Mouse (Mus musculus): ENCODE results near the gene Atg16l1. TPM values are rescaled to one million over a fixed set of nuclear protein-coding genes. Genes with fewer than 3 reads are reported as not detected.
"Not testable (repeated sequence)": the region's sequence is repeated elsewhere in the genome, so short reads cannot be mapped to it uniquely, and the experiment has no call there.

The Atg16l1 gene
- polyA plus RNA-seq, 1 experiment from 2014 or later = 57.6 TPM

- Histone ChIP-seq H3K9ac (replicated peaks) (no peak overlapping the region), H3K4me3 (replicated peaks) (no peak overlapping the region), H3K27me3 (no peaks in the 10 kb centered on the region), H3K36me3 (no peaks in the 10 kb centered on the region), H3K27ac (no peak overlapping the region), H3K9me3 (no peaks in the 10 kb centered on the region), H3K4me1 (replicated peaks) (no peaks in the 10 kb centered on the region), H3K4me2 (replicated peaks) (no peak overlapping the region)
- 85% methylated on average over 7 of the region's 7 CpGs for WGBS
- no peak for ATAC-seq
Observed at GRCm38 (mm10) chr1:87813681-87814080, 58.0 kb downstream of the Atg16l1 start.

- H3K4me3 ChIP-seq (replicated peaks) = no peak overlapping the region
- H3K27ac ChIP-seq = no peak overlapping the region
- no peaks in the 10 kb centered on the region for H3K27me3 ChIP-seq
- H3K36me3 ChIP-seq = no peaks in the 10 kb centered on the region
- WGBS = 89% methylated on average over 10 of the region's 10 CpGs
- H3K9ac ChIP-seq (replicated peaks) = no peak overlapping the region
- H3K4me2 ChIP-seq (replicated peaks) = no peak overlapping the region
- no peaks in the 10 kb centered on the region for H3K9me3 ChIP-seq
- 0 out of 2 replicates have a peak, but pooled peaks cover 1% of the 10 kb centered on the region for H3K4me1 ChIP-seq (replicated peaks)
- ATAC-seq = no peak
Observed at GRCm38 (mm10) chr1:87824420-87824995, 68.8 kb downstream of the Atg16l1 start.

GRCm38 (mm10) chr1:87825281-87825680 lies 69.6 kb downstream of the Atg16l1 start:
- no peak overlapping the region for H3K4me2 ChIP-seq (replicated peaks)
- H3K9ac ChIP-seq (replicated peaks) = no peak overlapping the region
- H3K9me3 ChIP-seq = no peaks in the 10 kb centered on the region
- no peak overlapping the region for H3K27ac ChIP-seq
- no peaks in the 10 kb centered on the region for H3K36me3 ChIP-seq
- no peak overlapping the region for H3K4me3 ChIP-seq (replicated peaks)
- ATAC-seq = no peak
- WGBS = 86% methylated on average over 5 of the region's 5 CpGs
- 0 out of 2 replicates have a peak, but pooled peaks cover 4% of the 10 kb centered on the region for H3K4me1 ChIP-seq (replicated peaks)
- no peaks in the 10 kb centered on the region for H3K27me3 ChIP-seq

GRCm38 (mm10) chr1:87825991-87826390 lies 70.3 kb downstream of the Atg16l1 start:
- no peak for ATAC-seq

GRCm38 (mm10) chr1:87826474-87826873 lies 70.8 kb downstream of the Atg16l1 start:
- H3K4me3 ChIP-seq (replicated peaks) = no peak overlapping the region
- no peaks in the 10 kb centered on the region for H3K27me3 ChIP-seq
- ATAC-seq = no peak
- H3K4me2 ChIP-seq (replicated peaks) = no peak overlapping the region
- H3K4me1 ChIP-seq (replicated peaks) = 0 out of 2 replicates have a peak, but pooled peaks cover 4% of the 10 kb centered on the region
- no peak overlapping the region for H3K9ac ChIP-seq (replicated peaks)
- no peak overlapping the region for H3K27ac ChIP-seq
- no peaks in the 10 kb centered on the region for H3K36me3 ChIP-seq
- no peaks in the 10 kb centered on the region for H3K9me3 ChIP-seq
- 78% methylated on average over 2 of the region's 2 CpGs for WGBS

More at GRCm38 (mm10) chr1:87825991-87826390, 70.3 kb downstream of the Atg16l1 start:
- H3K9me3 ChIP-seq = no peaks in the 10 kb centered on the region
- no peaks in the 10 kb centered on the region for H3K36me3 ChIP-seq
- H3K4me2 ChIP-seq (replicated peaks) = no peak overlapping the region
- H3K4me3 ChIP-seq (replicated peaks) = no peak overlapping the region
- H3K27me3 ChIP-seq = no peaks in the 10 kb centered on the region
- 0 out of 2 replicates have a peak, but pooled peaks cover 4% of the 10 kb centered on the region for H3K4me1 ChIP-seq (replicated peaks)
- H3K27ac ChIP-seq = no peak overlapping the region
- no peak overlapping the region for H3K9ac ChIP-seq (replicated peaks)
- WGBS = 87% methylated on average over 6 of the region's 6 CpGs

GRCm38 (mm10) chr1:87827476-87827875 lies 71.8 kb downstream of the Atg16l1 start:
- ATAC-seq; H3K27me3 ChIP-seq; H3K27ac ChIP-seq; H3K36me3 ChIP-seq; H3K4me1 ChIP-seq (replicated peaks); H3K9ac ChIP-seq (replicated peaks); H3K4me2 ChIP-seq (replicated peaks); H3K9me3 ChIP-seq; H3K4me3 ChIP-seq (replicated peaks): not testable (repeated sequence)
- 89% methylated on average over 1 of the region's 1 CpGs for WGBS

- H3K27me3 ChIP-seq = no peaks in the 10 kb centered on the region
- no peak overlapping the region for H3K27ac ChIP-seq
- H3K9ac ChIP-seq (replicated peaks) = no peak overlapping the region
- 82% methylated on average over 9 of the region's 9 CpGs for WGBS
- 0 out of 2 replicates have a peak, but pooled peaks cover 4% of the 10 kb centered on the region for H3K4me1 ChIP-seq (replicated peaks)
- H3K9me3 ChIP-seq = no peaks in the 10 kb centered on the region
- no peaks in the 10 kb centered on the region for H3K36me3 ChIP-seq
- no peak overlapping the region for H3K4me2 ChIP-seq (replicated peaks)
- no peak for ATAC-seq
- no peak overlapping the region for H3K4me3 ChIP-seq (replicated peaks)
Observed at GRCm38 (mm10) chr1:87828185-87828584, 72.5 kb downstream of the Atg16l1 start.

GRCm38 (mm10) chr1:87828926-87829580 lies 73.4 kb downstream of the Atg16l1 start:
- no peaks in the 10 kb centered on the region for H3K27me3 ChIP-seq
- H3K4me3 ChIP-seq (replicated peaks) = no peak overlapping the region
- H3K9ac ChIP-seq (replicated peaks) = no peak overlapping the region
- no peaks in the 10 kb centered on the region for H3K9me3 ChIP-seq
- H3K4me2 ChIP-seq (replicated peaks) = no peak overlapping the region
- no peak for ATAC-seq
- no peak overlapping the region for H3K27ac ChIP-seq
- H3K36me3 ChIP-seq = no peaks in the 10 kb centered on the region
- 40% methylated on average over 7 of the region's 7 CpGs for WGBS
- 0 out of 2 replicates have a peak, but pooled peaks cover 4% of the 10 kb centered on the region for H3K4me1 ChIP-seq (replicated peaks)

GRCm38 (mm10) chr1:87829621-87830211 lies 74.0 kb downstream of the Atg16l1 start:
- Histone ChIP-seq H3K4me3 (replicated peaks) (no peak overlapping the region), H3K36me3 (no peaks in the 10 kb centered on the region), H3K9ac (replicated peaks) (no peak overlapping the region), H3K9me3 (no peaks in the 10 kb centered on the region), H3K27ac (no peak overlapping the region), H3K4me1 (replicated peaks) (0 out of 2 replicates have a peak, but pooled peaks cover 4% of the 10 kb centered on the region), H3K4me2 (replicated peaks) (no peak overlapping the region), H3K27me3 (no peaks in the 10 kb centered on the region)
- WGBS = 64% methylated on average over 6 of the region's 6 CpGs
- no peak for ATAC-seq

GRCm38 (mm10) chr1:87836453-87836852 lies 80.8 kb downstream of the Atg16l1 start:
- no peaks in the 10 kb centered on the region for H3K27me3 ChIP-seq
- 80% methylated on average over 1 of the region's 1 CpGs for WGBS

GRCm38 (mm10) chr1:87837018-87837417 lies 81.3 kb downstream of the Atg16l1 start:
- Histone ChIP-seq H3K9ac (replicated peaks) (no peak overlapping the region), H3K4me3 (replicated peaks) (no peak overlapping the region), H3K4me1 (replicated peaks) (no peaks in the 10 kb centered on the region), H3K4me2 (replicated peaks) (no peak overlapping the region), H3K9me3 (no peaks in the 10 kb centered on the region), H3K36me3 (no peaks in the 10 kb centered on the region), H3K27ac (no peak overlapping the region), H3K27me3 (no peaks in the 10 kb centered on the region)
- WGBS = 46% methylated on average over 5 of the region's 5 CpGs
- no peak for ATAC-seq

More at GRCm38 (mm10) chr1:87836453-87836852, 80.8 kb downstream of the Atg16l1 start:
- Histone ChIP-seq H3K4me2 (replicated peaks) (no peak overlapping the region), H3K4me3 (replicated peaks) (no peak overlapping the region), H3K36me3 (no peaks in the 10 kb centered on the region), H3K4me1 (replicated peaks) (no peaks in the 10 kb centered on the region), H3K9me3 (no peaks in the 10 kb centered on the region), H3K9ac (replicated peaks) (no peak overlapping the region), H3K27ac (no peak overlapping the region)
- ATAC-seq = no peak

- Histone ChIP-seq H3K4me3 (replicated peaks) (no peak overlapping the region), H3K9ac (replicated peaks) (no peak overlapping the region), H3K4me2 (replicated peaks) (no peak overlapping the region), H3K27me3 (no peaks in the 10 kb centered on the region), H3K9me3 (no peaks in the 10 kb centered on the region), H3K27ac (no peak overlapping the region), H3K4me1 (replicated peaks) (no peaks in the 10 kb centered on the region), H3K36me3 (no peaks in the 10 kb centered on the region)
- ATAC-seq = no peak
- WGBS = 86% methylated on average over 11 of the region's 11 CpGs
Observed at GRCm38 (mm10) chr1:87840411-87841208, 84.9 kb downstream of the Atg16l1 start.
